Mouse (Mus musculus): Measurements from ENCODE around the gene Phf20.
"Not testable (repeated sequence)": the region's sequence is repeated elsewhere in the genome, so short reads cannot be mapped to it uniquely, and the experiment has no call there.

Gene Phf20

GRCm38 (mm10) chr2:156199944-156200343 is 3.7 kb downstream of the Phf20 start:
- no peak for DNase-seq (ENCODE audit: low read depth)

DNA sequence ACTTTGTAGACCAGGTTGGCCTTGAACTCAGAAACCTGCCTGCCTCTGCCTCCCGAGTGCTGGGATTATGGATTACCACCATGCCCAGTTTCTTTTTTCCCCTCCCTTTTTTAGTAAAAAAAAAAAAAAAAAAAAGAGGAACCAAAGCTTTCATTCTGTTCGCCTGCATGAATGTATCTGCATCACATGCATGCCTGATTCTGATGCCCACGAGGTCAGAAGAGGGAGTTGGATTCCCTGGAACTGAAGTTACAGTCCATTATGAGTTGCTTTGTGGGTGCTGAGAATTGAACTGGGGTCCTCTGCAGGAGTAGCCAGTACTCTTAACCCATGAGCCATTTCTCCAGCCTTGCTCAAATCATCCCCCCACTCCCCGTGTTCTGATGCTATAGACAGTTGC is 5.2 kb downstream of the Phf20 start:
- no peak for DNase-seq (ENCODE audit: low read depth)

DNA sequence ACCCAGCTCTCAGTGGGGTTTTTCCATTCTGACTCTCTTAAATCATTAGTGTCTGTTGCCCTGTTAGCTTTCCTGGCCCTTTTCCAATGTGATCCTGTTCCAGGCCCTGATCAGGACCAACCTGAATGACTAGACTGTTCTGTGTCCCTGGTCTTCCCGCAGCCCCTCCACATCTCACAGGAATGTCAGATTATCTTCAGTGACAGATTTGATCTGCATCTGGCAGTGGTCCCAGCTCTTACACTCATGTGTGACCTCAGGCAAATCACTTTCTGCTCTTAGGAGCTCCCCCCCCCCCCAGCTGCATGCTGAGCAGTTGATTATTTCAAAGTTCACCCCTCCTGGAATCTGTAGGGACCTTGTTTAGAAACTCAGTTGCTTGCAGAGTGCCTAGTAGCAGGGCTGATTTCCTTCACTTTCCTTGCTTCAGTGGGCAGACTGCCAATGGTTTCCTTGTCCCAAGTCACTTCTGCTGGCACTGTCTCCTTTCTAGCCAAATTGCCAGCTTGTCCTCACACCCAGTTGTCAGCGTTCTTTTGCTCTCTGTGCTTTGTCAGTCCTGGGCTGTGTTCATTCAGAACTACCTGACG is 6.7 kb downstream of the Phf20 start:
- DNase-seq (ENCODE audit: low read depth): no peak

GRCm38 (mm10) chr2:156203917-156204316 is 7.7 kb downstream of the Phf20 start:
- DNase-seq (ENCODE audit: low read depth): peak; percentile 56

DNA sequence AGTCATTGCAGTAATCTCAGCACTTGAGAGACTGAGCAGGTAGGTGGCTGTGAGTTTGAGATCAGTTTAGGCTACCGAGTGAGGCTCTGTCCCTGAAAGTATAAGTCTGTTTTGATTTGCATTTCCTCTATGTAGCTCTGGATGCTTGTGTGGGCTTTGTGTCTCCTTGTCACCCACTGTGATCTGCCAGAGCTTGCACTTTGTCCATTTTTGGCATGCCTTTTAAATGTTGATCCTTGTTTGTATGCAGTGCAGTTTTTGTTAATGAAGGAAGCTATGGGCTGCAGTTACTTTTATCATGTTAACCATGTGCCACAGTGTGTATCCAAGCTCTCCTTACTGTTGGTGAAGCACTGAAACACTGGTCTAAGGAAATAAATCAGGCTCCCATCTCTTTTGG is 21.5 kb downstream of the Phf20 start:
- no peak for DNase-seq (ENCODE audit: low read depth)

DNA sequence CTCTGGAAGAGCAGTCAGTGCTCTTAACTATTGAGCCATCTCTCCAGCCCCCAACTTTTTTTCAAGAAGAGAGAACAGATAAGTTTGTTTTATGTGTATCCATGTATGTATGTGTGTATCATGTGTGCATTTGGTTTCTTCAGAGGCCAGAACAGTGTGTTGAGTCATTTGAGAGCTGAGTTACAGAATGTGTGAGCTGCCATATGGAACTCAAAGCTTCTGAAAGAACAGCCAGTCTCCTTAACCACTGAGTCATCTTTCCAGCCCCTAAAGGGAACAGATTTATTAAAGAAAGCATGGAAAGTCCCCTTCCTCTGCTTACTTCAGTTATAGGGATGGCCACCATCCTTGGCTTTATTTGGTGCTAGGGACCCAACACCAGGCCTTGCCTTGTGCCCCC is 25.8 kb downstream of the Phf20 start:
- no peak for DNase-seq (ENCODE audit: low read depth)

DNA sequence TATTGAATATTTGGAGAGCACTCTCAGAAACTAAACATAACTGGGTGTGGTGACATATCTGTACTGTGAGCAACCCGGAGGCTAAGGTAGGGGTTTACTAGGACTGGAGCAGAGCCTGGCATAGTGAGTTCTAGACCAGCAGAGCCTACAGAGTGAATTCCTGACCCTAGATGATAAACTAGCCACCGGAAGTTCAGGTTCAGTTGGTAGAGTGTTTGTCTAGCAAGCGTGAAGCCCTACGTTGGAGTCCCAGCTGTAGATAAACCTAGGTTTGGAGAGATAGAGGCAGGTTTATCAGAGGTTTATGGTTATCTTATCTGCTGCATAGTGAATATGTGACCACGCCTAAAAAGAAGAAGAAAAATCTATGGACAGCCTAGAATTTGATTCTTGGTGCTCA is 27.8 kb downstream of the Phf20 start:
- DNase-seq (ENCODE audit: low read depth): no peak

GRCm38 (mm10) chr2:156227689-156228088 is 31.4 kb downstream of the Phf20 start:
- DNase-seq (ENCODE audit: low read depth): no peak

- peak; percentile 70 for DNase-seq (ENCODE audit: low read depth)
Observed at GRCm38 (mm10) chr2:156229171-156229570, 32.9 kb downstream of the Phf20 start.

DNA sequence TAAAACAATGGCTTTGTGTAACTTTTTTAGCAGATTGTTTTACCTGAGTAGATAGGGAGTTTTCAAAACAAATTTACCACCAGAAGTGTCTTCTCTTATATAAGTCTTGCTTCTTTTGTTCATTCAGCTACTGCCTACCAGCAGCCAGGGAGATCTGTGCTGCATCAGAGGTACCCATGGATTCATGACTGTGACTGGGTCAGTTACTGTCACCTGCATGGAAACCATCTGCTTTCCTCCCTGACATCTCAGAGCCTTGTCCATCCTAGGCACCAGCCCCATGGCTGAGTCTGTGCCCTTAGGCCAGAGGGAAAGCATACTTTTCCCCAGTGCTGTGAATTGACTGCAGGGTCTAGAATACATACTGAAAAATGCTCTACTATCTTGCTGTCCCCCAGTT is 35.1 kb downstream of the Phf20 start:
- DNase-seq (ENCODE audit: low read depth): no peak

DNA sequence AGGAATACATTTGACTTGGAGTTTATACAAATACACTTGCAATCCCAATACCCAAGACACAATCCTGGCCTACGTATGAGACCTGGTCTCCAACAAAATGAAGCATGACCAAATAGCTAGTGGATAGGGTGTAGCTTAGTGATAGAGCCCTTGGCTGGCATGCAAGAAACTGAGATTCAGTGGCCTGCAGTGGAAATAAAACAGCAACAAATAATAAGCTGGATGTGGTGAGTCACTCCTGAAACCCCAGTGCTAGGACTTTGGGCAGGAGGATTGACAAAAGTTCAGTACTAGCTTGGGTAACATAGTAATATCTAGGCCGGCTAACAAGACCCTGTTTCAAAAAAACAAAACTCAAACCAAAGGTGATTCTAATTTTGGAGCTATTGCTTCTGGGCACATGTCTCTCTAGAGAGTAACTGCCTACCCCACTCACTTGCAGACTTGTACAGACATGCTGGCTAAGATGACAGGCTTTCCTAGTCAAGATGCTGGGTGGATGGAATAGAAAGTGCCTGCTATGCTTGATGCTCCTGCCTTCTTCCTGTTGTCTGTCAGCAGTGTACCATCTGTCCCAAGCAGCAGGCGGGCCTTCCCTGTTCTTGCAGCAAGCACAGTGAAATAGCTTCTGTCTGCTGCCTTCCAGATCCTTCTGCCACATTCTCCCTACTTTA is 37.1 kb downstream of the Phf20 start:
- DNase-seq (ENCODE audit: low read depth): no peak

DNA sequence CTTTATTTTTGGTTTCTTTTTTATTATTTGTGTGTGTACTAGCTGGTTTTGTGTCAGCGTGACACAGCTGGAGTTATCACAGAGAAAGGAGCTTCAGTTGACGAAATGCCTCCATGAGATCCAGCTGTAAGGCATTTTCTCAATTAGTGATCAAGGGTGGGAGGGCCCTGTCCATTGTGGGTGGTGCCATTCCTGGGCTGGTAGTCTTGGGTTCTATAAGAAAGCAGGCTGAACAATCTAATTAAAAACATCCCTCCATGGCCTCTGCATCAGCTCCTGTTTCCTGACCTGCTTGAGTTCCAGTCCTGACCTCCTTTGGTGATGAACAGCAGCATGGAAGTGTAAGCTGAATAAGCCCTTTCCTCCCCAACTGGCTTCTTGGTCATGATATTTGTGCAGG is 37.8 kb downstream of the Phf20 start:
- not testable (repeated sequence) for DNase-seq (ENCODE audit: low read depth)

DNA sequence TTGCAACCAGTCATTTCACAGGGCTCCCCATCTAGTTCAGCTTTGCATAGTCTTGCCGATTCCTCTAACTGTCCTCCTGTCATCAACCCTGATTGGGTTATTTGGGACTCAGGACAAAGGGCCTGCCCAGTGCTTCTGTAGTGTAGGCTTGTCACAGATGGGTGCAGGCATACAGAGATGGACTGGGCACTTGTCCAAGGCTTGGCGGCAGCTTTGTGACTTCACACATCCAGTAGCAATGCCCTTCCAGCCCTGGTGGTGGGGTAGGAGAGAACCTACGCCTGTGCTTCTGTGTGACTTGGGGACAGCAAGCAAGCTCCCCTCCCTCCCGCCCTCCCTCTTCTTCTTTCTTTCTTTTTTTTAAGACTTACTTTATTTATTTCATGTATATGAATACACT is 39.6 kb downstream of the Phf20 start:
- DNase-seq (ENCODE audit: low read depth): peak; percentile 34

GRCm38 (mm10) chr2:156241662-156242061 is 45.4 kb downstream of the Phf20 start:
- DNase-seq (ENCODE audit: low read depth): no peak

DNA sequence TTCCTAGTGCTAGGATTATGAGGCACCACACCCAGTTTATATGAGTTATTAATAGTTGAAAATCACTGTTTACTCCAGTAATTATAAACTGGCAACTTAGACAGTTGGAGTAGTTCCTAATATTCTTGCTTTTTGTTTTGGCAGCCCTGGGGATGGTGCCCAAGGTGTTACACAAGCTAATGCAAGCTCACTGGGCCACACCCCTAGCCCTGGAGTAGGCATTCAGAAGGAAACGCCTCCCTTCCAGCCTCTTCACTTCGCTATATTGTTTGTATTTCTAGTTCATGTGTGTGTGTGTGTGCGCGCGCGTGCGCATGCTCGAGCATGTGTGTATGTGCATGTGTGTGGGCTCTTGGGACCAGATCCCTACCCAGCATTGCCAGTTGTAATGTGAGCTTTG is 46.7 kb downstream of the Phf20 start:
- no peak for DNase-seq (ENCODE audit: low read depth)

DNA sequence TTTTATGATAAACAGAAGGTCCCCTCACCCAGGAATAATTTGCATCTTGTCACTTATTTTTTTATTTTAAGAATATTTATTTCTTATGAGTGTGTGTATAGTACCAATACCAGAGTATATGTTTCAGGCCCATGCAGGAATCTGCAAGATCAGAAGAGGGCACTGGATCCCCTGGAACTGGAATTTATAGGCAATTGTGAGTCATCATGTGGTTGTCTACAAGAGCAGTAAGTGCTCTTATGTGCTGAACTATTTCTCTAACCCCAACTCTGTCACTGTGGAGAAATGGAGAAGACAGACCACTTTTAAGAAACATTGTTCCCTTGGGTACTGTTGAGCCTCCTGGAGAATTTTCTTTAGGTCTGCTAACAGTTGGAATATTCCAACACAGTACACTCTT is 51.3 kb downstream of the Phf20 start:
- peak; percentile 70 for DNase-seq (ENCODE audit: low read depth)

DNA sequence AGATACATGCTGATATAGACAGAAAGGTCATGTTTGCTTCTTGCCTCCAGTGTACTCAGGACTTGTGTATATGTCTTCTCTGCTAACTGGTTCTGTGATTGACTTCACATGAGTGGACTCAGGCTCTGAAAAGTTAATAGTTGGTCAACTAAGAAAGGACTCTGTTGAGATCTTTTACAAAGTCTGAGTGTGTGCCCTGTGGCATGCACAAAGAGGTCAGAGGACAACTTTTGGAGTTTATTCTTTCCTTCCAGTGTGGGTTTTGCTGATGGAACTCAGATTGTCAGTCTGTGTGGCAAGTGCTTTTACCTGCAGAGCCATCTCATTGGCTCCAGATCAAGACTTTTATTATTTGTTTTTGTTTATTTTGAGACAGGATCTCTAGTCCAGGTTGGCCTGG is 54.5 kb downstream of the Phf20 start:
- DNase-seq (ENCODE audit: low read depth): no peak

DNA sequence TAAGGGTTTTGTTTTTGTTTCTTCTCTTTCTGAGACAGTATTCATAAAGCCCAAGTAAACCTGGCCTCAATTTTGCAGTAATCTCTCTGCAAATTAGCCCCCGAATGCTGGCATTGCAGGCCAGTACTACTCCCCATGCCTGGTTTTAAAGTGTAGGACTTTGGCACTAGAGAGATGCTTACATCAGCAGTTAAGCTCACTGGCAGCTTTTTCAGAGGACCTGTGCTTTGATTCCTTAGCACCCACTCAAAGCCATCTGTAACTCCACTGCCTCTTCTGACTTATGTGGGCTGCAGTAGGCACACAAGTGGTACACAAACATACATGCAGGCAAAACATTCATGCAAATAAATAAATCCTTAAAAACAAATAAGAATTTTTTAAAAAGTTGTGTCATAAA is 55.0 kb downstream of the Phf20 start:
- DNase-seq (ENCODE audit: low read depth): no peak

- DNase-seq (ENCODE audit: low read depth): peak; percentile 82
Observed at GRCm38 (mm10) chr2:156257051-156257450, 60.8 kb downstream of the Phf20 start.

GRCm38 (mm10) chr2:156257922-156258761 is 61.9 kb downstream of the Phf20 start:
- DNase-seq (ENCODE audit: low read depth): peak; percentile 76

GRCm38 (mm10) chr2:156260968-156261367 is 64.7 kb downstream of the Phf20 start:
- DNase-seq (ENCODE audit: low read depth): peak; percentile 62

DNA sequence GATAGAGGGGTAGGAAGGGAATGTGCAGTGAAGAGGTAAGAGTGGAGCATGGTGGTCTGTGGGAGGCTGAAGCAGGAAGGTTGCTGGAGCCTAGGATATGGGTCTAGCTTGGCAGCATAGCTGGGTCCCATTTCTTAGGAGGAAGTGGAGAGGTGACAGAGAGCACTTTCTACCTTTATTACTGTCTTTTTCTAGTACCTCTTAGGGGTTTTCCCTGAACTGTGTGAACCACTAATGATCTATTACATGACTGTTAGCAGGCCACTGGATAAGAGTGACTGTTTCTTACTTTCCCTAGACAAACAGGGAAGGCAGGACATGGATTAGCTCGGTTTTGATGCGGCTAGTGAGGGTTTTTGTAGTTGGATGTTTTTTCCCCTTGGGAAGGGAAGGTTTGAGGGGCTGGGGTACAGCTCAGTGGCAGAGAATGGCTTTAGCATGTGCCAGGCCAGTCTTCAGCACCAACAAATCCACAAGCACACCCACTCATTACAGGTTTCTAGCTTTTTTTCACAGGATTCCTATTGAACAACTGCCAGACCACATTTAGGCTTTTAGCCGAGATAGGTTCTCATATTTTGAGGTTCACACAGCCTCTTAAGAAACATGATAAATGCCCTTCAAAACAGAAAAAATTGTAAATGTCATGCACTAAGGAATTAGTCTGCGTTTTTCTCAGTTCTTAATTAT is 67.1 kb downstream of the Phf20 start:
- peak; percentile 21 for DNase-seq (ENCODE audit: low read depth)

DNA sequence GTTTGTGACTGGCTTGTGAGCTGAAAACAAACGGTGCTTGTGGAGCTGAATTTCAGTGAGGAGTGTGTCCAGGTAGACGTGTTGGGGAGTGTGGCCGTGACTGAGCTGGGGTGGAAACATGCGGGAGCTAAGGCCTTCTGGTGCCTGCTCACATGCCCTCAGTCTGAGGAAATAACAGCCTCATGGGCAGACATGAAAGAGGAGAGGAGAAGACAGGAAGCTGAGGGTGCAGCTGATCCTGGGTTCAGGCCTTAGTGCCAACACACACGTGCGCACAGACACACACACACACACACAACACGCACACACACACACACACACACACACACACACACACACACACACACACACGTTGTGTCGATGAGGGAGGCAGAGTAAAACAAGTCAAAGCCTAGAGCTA is 71.4 kb downstream of the Phf20 start:
- DNase-seq (ENCODE audit: low read depth): no peak

Measured in 416B (cell line).